Mouse (Mus musculus): Measurements from ENCODE around the gene Pla1a. TPM values are rescaled to one million over a fixed set of nuclear protein-coding genes. Genes with fewer than 3 reads are reported as not detected.
A peak's percentile ranks its signal among the peaks of the same experiment; 100 is the strongest.

Gene Pla1a
- polyA plus RNA-seq, 1 experiment, result 13.9 TPM

DNA sequence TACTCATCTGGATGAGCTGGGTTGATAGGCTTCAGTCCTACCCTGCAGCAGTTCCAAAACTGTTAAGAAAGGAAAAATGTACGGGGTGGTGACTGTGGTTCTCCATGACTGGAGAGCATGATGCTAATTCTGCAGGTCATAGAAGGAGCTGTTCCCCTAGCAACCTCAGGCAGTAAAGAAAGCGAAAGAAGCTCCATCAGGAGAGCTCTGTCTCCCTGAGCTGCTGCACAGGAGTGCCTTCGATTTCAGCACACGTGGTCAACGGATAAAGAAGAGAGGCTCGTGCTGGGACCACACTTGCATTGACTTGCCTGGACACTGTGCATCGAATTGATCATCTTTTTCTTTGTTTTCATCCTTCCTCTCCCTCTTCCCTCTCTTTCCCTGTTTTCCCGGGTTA is 9.3 kb upstream of the Pla1a start:
- Histone ChIP-seq H3ac (ENCODE audit: control insufficient read depth, insufficient read length) (no peak overlapping the region), H3K4me2 (ENCODE audit: low read depth) (no peak overlapping the region), H3K79me2 (ENCODE audit: control insufficient read depth, insufficient read depth) (no peaks in the 10 kb centered on the region), H3K27me3 (ENCODE audit: control insufficient read depth, insufficient read depth, insufficient read length) (no peaks in the 10 kb centered on the region), H3K36me3 (ENCODE audit: control insufficient read depth, insufficient read depth) (peaks cover 36% of the 10 kb centered on the region), H3K4me3 (no peak overlapping the region)
- TF ChIP-seq E2F4 (IDR thresholded peaks at IDR 0.05; ENCODE audit: insufficient read depth) (no peak), MYOD1 (IDR thresholded peaks at IDR 0.05; ENCODE audit: control insufficient read depth in 1 of 3, insufficient read length in 2 of 3, low read depth in 2 of 3) (no peak), POLR2A (IDR thresholded peaks at IDR 0.05; ENCODE audit: insufficient read length, low read depth) (no peak), POLR2AphosphoS2 (IDR thresholded peaks at IDR 0.05; ENCODE audit: insufficient read length, low read depth) (no peak), USF1 (IDR thresholded peaks at IDR 0.05; ENCODE audit: low read depth) (no peak), CEBPB (IDR thresholded peaks at IDR 0.05; ENCODE audit: insufficient read depth, poor library complexity, severe bottlenecking) (no peak), TCF12 (IDR thresholded peaks at IDR 0.05; ENCODE audit: insufficient read depth, poor library complexity, severe bottlenecking) (no peak), SRF (IDR thresholded peaks at IDR 0.05; ENCODE audit: control insufficient read depth, insufficient read length, low read depth) (no peak), MYOG (IDR thresholded peaks at IDR 0.05; ENCODE audit: control insufficient read depth in 1 of 3, insufficient read depth in 1 of 3, insufficient read length in 2 of 3, low read depth in 2 of 3) (no peak), TCF3 (IDR thresholded peaks at IDR 0.05; ENCODE audit: insufficient read length, low read depth) (no peak), MAX (IDR thresholded peaks at IDR 0.05; ENCODE audit: low read depth) (no peak), REST (IDR thresholded peaks at IDR 0.05; ENCODE audit: insufficient read depth, insufficient read length) (no peak)

DNA sequence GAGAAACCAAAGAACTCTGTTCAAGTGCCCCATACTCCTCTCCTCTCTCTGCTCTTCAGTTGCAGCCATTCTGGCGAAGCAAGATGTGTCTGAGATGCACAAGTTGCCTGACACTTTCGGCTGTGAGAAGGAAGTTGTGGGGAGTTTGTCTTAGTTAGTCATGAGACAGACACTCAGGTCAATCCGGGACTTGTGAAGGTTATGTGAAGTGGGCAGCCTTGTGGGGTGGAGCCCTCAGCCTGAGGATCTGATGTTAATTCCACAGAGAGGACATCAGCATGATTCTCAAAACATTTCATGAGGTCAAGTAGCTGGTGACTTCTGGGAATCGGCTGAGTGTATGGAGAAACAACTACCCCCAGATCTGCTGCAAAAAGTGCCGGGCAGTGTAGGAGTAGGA is 8.7 kb upstream of the Pla1a start:
- peaks cover 30% of the 10 kb centered on the region for H3K36me3 ChIP-seq (ENCODE audit: control insufficient read depth, insufficient read depth)
- no peak overlapping the region for H3ac ChIP-seq (ENCODE audit: control insufficient read depth, insufficient read length)
- H3K4me3 ChIP-seq, result no peak overlapping the region
- no peaks in the 10 kb centered on the region for H3K27me3 ChIP-seq (ENCODE audit: control insufficient read depth, insufficient read depth, insufficient read length)
- H3K79me2 ChIP-seq (ENCODE audit: control insufficient read depth, insufficient read depth), result no peaks in the 10 kb centered on the region
- TF ChIP-seq TCF12 (IDR thresholded peaks at IDR 0.05; ENCODE audit: insufficient read depth, poor library complexity, severe bottlenecking) (no peak), POLR2AphosphoS2 (IDR thresholded peaks at IDR 0.05; ENCODE audit: insufficient read length, low read depth) (peak; percentile 29)
- no peak overlapping the region for H3K4me2 ChIP-seq (ENCODE audit: low read depth)

DNA sequence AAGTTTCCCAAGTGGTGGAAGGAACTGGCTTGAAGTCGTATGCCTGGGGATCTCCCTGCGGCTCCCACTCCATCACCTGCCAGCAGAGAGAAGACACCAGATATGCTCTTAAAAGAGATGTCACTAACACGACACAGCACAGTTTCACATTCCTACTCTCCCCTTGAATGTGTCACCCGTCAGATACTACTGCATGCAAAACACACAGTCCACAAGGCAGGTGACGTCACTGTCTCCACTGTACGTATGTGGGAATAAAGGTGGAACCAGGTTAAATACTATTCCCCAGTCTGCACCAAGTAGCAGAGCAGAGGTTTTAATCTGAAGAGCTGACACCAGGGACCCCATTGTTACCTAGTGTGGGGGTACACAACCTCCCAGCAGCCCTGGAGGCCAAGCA is 7.5 kb upstream of the Pla1a start:
- Histone ChIP-seq H3K36me3 (ENCODE audit: control insufficient read depth, insufficient read depth) (peaks cover 18% of the 10 kb centered on the region), H3K79me2 (ENCODE audit: control insufficient read depth, insufficient read depth) (no peaks in the 10 kb centered on the region), H3ac (ENCODE audit: control insufficient read depth, insufficient read length) (no peak overlapping the region), H3K4me3 (no peak overlapping the region), H3K27me3 (ENCODE audit: control insufficient read depth, insufficient read depth, insufficient read length) (no peaks in the 10 kb centered on the region), H3K4me2 (ENCODE audit: low read depth) (no peak overlapping the region)
- TF ChIP-seq MAX (IDR thresholded peaks at IDR 0.05; ENCODE audit: low read depth) (no peak), MYOD1 (IDR thresholded peaks at IDR 0.05; ENCODE audit: control insufficient read depth in 1 of 3, insufficient read length in 2 of 3, low read depth in 2 of 3) (no peak), MYOG (IDR thresholded peaks at IDR 0.05; ENCODE audit: control insufficient read depth in 1 of 3, insufficient read depth in 1 of 3, insufficient read length in 2 of 3, low read depth in 2 of 3) (no peak), REST (IDR thresholded peaks at IDR 0.05; ENCODE audit: insufficient read depth, insufficient read length) (no peak), TCF12 (IDR thresholded peaks at IDR 0.05; ENCODE audit: insufficient read depth, poor library complexity, severe bottlenecking) (no peak), POLR2A (IDR thresholded peaks at IDR 0.05; ENCODE audit: insufficient read length, low read depth) (no peak), TCF3 (IDR thresholded peaks at IDR 0.05; ENCODE audit: insufficient read length, low read depth) (no peak)

DNA sequence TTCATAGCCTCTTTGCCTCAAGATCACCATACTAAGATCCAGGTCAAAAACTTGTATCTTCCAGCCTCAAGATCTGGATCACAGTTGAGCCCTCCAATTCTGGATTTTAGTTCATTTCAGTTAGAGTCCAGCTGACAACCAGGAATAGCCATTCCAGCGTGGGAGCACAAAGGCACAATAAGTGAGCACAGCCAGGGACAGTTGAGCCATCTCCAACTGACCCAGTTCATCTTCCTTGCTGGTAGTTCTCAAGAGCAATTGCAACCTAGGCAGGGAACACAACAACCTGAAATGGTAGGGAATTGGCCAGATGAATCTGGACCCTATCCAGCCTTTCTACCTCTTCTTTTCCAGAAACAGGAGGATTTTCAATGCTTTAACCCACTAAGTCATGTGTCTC is 6.2 kb upstream of the Pla1a start:
- no peak overlapping the region for H3ac ChIP-seq (ENCODE audit: control insufficient read depth, insufficient read length)
- no peaks in the 10 kb centered on the region for H3K79me2 ChIP-seq (ENCODE audit: control insufficient read depth, insufficient read depth)
- no peak overlapping the region for H3K4me3 ChIP-seq
- H3K4me2 ChIP-seq (ENCODE audit: low read depth), result no peak overlapping the region
- peaks cover 11% of the 10 kb centered on the region for H3K36me3 ChIP-seq (ENCODE audit: control insufficient read depth, insufficient read depth)
- no peaks in the 10 kb centered on the region for H3K27me3 ChIP-seq (ENCODE audit: control insufficient read depth, insufficient read depth, insufficient read length)
- TF ChIP-seq REST (IDR thresholded peaks at IDR 0.05; ENCODE audit: insufficient read depth, insufficient read length), result no peak
- TF ChIP-seq TCF3 (IDR thresholded peaks at IDR 0.05; ENCODE audit: insufficient read length, low read depth), result no peak
- TF ChIP-seq SRF (IDR thresholded peaks at IDR 0.05; ENCODE audit: control insufficient read depth, insufficient read length, low read depth), result no peak
- TF ChIP-seq MYOG (IDR thresholded peaks at IDR 0.05; ENCODE audit: control insufficient read depth in 1 of 3, insufficient read depth in 1 of 3, insufficient read length in 2 of 3, low read depth in 2 of 3), result no peak
- no peak for TF ChIP-seq CEBPB (IDR thresholded peaks at IDR 0.05; ENCODE audit: insufficient read depth, poor library complexity, severe bottlenecking)
- TF ChIP-seq MAX (IDR thresholded peaks at IDR 0.05; ENCODE audit: low read depth), result no peak
- no peak for TF ChIP-seq USF1 (IDR thresholded peaks at IDR 0.05; ENCODE audit: low read depth)
- TF ChIP-seq POLR2A (IDR thresholded peaks at IDR 0.05; ENCODE audit: insufficient read length, low read depth), result no peak
- TF ChIP-seq POLR2AphosphoS2 (IDR thresholded peaks at IDR 0.05; ENCODE audit: insufficient read length, low read depth), result no peak
- TF ChIP-seq MYOD1 (IDR thresholded peaks at IDR 0.05; ENCODE audit: control insufficient read depth in 1 of 3, insufficient read length in 2 of 3, low read depth in 2 of 3), result no peak
- no peak for TF ChIP-seq E2F4 (IDR thresholded peaks at IDR 0.05; ENCODE audit: insufficient read depth)
- TF ChIP-seq TCF12 (IDR thresholded peaks at IDR 0.05; ENCODE audit: insufficient read depth, poor library complexity, severe bottlenecking), result no peak

DNA sequence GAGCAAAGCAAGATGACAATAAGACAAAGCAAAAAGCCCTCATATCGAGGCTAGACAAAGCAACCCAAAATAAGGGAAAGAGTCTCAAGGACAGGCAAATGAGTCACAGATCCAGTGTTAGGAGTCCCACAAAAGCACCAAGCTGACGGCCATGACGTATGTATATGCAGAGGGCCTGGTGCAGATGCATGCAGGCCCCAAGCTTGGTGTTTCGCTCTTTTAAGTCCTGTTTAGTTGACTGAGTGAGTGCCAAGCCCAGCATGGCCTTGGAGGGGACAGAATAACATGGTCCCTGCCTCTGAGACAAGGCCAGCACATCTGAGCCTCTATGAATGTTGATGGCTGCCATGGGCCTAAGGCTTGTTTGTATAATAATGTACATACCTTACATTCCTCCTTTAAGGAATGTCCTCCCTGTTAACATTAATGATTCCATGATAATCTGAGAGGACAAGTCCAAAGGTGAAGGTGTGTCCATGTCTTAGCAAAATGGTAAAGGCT is 1.4 kb upstream of the Pla1a start:
- Histone ChIP-seq H3K4me2 (ENCODE audit: low read depth) (no peak overlapping the region), H3ac (ENCODE audit: control insufficient read depth, insufficient read length) (no peak overlapping the region), H3K79me2 (ENCODE audit: control insufficient read depth, insufficient read depth) (no peaks in the 10 kb centered on the region)

More for the DNA sequence above, 1.4 kb upstream of the Pla1a start:
- Histone ChIP-seq H3K4me3 (no peak overlapping the region), H3K36me3 (ENCODE audit: control insufficient read depth, insufficient read depth) (no peaks in the 10 kb centered on the region), H3K27me3 (ENCODE audit: control insufficient read depth, insufficient read depth, insufficient read length) (no peaks in the 10 kb centered on the region)
- TF ChIP-seq MYOD1 (IDR thresholded peaks at IDR 0.05; ENCODE audit: control insufficient read depth in 1 of 3, insufficient read length in 2 of 3, low read depth in 2 of 3) (no peak), POLR2A (IDR thresholded peaks at IDR 0.05; ENCODE audit: insufficient read length, low read depth) (no peak), REST (IDR thresholded peaks at IDR 0.05; ENCODE audit: insufficient read depth, insufficient read length) (no peak), E2F4 (IDR thresholded peaks at IDR 0.05; ENCODE audit: insufficient read depth) (no peak), POLR2AphosphoS2 (IDR thresholded peaks at IDR 0.05; ENCODE audit: insufficient read length, low read depth) (no peak), TCF12 (IDR thresholded peaks at IDR 0.05; ENCODE audit: insufficient read depth, poor library complexity, severe bottlenecking) (no peak), SRF (IDR thresholded peaks at IDR 0.05; ENCODE audit: control insufficient read depth, insufficient read length, low read depth) (no peak), MYOG (IDR thresholded peaks at IDR 0.05; ENCODE audit: control insufficient read depth in 1 of 3, insufficient read depth in 1 of 3, insufficient read length in 2 of 3, low read depth in 2 of 3) (no peak), CEBPB (IDR thresholded peaks at IDR 0.05; ENCODE audit: insufficient read depth, poor library complexity, severe bottlenecking) (no peak), MAX (IDR thresholded peaks at IDR 0.05; ENCODE audit: low read depth) (no peak), USF1 (IDR thresholded peaks at IDR 0.05; ENCODE audit: low read depth) (no peak), TCF3 (IDR thresholded peaks at IDR 0.05; ENCODE audit: insufficient read length, low read depth) (no peak)

All from myocyte (in vitro differentiated cells).